Mouse (Mus musculus) brain, embryonic 14.5 days (tissue): ENCODE results near the gene Atf2. TPM values are rescaled to one million over a fixed set of nuclear protein-coding genes. Genes with fewer than 3 reads are reported as not detected.

Source experiments
- DNase-seq: peaks from one replicate; pipeline ENCODE4 v3.0.0-alpha.2; 2011; ENCODE audit warnings: low read depth
- CTCF ChIP-seq: fragments of 200-500 bp; IDR thresholded peaks from 2 replicates; pipeline ENCODE4 v1.5.1; 2012; ENCODE audit warnings: inconsistent platforms, mild to moderate bottlenecking, moderate library complexity, borderline replicate concordance; ENCODE audit not compliant: insufficient read depth, insufficient read length; ENCODE audit errors: extremely low read depth
- POLR2A ChIP-seq: fragments of 200-500 bp; IDR thresholded peaks from 2 replicates; pipeline ENCODE4 v1.6.1; 2012; ENCODE audit warnings: mild to moderate bottlenecking, inconsistent platforms, borderline replicate concordance; ENCODE audit not compliant: poor library complexity, insufficient read depth, insufficient read length, severe bottlenecking; ENCODE audit errors: extremely low read depth
- polyA plus RNA-seq: library from polyadenylated mRNA; depleted of rRNA; stranded (reverse); fragments of >200 nt; gene quantifications from 2 replicates; pipeline ENCODE4 v1.2.3, GENCODE M21; 2012; rRNA removed

Gene Atf2
- polyA plus RNA-seq, 1 experiment, result 59.8 TPM

DNA sequence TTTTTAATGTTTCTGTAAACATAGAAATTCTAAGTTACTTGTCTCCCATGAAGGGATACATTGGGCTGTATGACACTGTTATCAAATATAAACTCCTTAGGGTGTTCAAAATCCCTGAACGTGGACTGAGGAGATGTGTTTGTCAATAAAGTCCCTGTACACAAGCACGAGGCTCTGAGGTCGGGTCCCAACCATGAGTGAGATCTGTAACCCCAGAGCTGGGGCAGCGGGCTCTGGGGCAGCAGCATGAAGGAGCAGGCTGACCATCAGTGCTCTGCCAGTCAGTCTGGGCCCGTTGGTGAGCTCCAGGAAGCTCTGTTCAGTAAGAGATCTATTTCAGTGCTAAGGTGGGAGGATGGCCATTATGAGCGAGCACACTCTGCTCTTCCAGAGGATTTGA is 104.0 kb downstream of the Atf2 start:
- no peak for DNase-seq
- no peak for TF ChIP-seq CTCF
- TF ChIP-seq POLR2A, result no peak

DNA sequence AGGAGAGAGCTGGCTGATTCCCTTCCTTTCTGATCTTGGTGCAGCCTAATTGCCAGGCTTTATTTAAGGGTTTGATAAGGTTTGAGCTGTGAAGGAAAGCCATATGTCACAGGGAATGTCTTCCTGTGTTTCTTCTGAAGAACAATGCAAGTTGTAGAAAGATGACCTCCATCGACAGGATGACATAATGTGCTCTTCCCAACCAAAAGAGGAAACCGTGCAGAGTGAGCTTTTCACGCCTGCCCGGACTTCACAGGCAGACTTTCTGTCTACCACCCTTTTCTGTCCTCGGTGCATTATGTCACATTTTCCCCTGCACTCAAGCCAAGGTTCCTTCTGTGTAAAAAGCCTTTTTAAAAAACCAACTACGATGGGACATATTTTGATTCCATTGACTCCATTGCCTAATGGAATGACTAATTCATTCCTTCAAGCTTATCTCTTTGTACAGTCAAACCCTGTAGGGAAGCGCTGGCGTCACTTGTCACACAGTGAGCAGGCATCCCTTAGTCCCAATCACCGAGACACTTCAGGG is 110.0 kb downstream of the Atf2 start:
- DNase-seq, result peak; percentile 70
- no peak for TF ChIP-seq POLR2A
- TF ChIP-seq CTCF, result no peak

- peak; percentile 77 for DNase-seq
Measured at GRCm38 (mm10) chr2:73780321-73781010, 112.0 kb downstream of the Atf2 start.

DNA sequence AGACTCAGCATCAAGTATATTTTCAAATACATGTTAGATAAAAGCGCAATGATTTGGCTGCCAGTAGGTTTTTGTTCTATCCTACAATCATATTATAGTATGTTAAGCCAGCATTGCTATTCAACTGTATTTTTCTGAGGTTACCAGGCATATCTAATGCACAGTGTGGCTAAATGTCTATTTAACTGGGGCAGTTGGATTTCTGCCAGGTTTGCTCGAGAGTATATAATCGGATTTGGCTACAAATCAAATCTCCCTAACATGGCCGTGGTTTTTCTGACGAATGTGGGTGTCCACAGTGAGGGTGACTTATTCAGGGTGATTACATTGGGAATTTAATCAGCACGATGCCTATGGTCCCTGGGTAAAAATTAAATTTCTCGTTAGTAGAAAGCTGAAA is 112.6 kb downstream of the Atf2 start:
- peak; percentile 89 for DNase-seq

More at GRCm38 (mm10) chr2:73780321-73781010, 112.0 kb downstream of the Atf2 start:
- TF ChIP-seq POLR2A (no peak), CTCF (no peak)

GRCm38 (mm10) chr2:73779016-73779595 is 113.3 kb downstream of the Atf2 start:
- TF ChIP-seq CTCF (no peak), POLR2A (no peak)
- peak; percentile 85 for DNase-seq

More for the DNA sequence above, 112.6 kb downstream of the Atf2 start:
- TF ChIP-seq POLR2A (no peak), CTCF (no peak)

DNA sequence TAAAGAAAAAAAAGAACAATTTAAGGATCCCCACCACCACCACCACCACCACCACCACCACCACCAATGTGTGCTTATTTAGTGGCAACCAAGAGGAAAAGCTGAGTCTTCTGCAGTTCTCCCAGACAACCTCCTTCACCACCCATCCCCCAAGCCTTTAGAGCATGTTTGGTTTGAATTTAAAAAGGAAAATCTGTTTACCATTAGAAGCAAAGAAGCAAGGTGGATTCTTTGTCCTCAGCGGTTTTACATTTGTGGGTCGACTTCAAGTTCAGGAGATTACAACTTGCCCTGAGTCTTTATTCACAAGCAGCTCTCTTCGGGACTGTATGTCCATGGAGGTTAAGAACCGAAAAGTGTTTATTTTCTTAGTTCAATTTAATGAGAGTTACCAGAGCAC is 115.5 kb downstream of the Atf2 start:
- TF ChIP-seq CTCF, result no peak
- no peak for TF ChIP-seq POLR2A
- peak; percentile 44 for DNase-seq

DNA sequence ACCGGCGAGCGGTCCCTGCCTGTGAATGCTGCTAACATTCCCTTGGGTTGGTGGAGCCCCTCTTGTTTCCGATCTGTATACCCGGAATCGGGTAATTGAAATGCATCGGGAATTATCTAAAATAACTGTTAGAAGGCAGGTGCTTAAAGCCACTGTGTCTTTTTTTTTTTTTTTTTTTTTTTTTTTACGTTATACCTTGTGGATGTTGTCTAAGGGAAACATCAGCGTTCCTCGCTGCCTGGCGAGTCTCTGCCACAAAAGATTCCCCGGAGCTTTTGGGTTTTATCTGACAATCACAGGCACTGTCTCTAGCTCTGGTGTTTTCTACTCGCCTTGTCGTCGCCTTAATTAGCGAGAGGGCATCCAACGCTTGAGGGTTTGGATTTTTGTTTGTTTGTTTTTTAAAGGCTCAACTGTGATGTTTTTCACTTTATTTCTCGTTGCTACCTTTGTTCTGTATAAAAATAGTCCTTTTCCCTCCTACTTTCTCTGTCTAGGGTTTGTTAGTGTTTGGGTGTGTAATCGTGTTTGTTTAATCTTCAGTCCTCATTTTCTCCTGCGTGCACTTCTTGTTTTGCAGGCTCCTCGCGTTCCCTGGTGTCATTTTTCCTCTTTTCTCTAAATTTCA is 116.6 kb downstream of the Atf2 start:
- peak; percentile 61 for DNase-seq
- TF ChIP-seq CTCF (no peak), POLR2A (no peak)

- no peak for TF ChIP-seq CTCF
- peak; percentile 33 for TF ChIP-seq POLR2A
- peak; percentile 95 for DNase-seq
Measured at GRCm38 (mm10) chr2:73774786-73775682, 117.4 kb downstream of the Atf2 start, which contains the start of gene Chn1. Gene Chn1, minus strand, starts transcription at chr2:73775346.

GRCm38 (mm10) chr2:73772945-73773344 is 119.5 kb downstream of the Atf2 start:
- TF ChIP-seq POLR2A, result no peak
- no peak for TF ChIP-seq CTCF
- DNase-seq, result no peak

DNA sequence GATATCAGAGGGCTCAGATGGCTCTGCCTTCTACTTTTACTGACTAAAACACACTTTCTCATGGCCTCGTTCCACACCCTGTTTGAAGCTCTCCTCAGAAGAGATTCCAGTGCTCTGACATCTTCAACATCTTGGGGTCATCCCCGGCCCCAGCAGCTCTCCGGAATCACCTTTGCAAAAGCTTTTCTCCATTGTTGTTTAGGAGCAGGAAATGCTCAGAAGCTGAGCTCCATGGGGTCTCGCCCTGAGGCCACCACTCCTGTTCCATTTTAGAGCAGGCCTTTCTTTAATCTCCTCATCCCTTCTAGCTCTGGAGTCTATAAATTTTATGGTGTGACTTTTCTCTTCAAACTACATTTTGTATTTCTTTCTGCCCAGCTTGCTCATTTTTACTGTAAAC is 123.8 kb downstream of the Atf2 start:
- TF ChIP-seq POLR2A (no peak), CTCF (no peak)
- DNase-seq, result no peak

Other genes with a start within 250 kb of the Atf2 start
- 194 and 219 TPM in 2 replicates for gene Chn1, start 117.3 kb downstream of the Atf2 start, polyA plus RNA-seq
- 685 and 755 TPM in 2 replicates for gene Atp5g3, start 18.7 kb upstream of the Atf2 start, polyA plus RNA-seq